Mouse (Mus musculus) C2C12 (cell line): ENCODE results near the gene Zfp429.
"Not testable (repeated sequence)": the region's sequence is repeated elsewhere in the genome, so short reads cannot be mapped to it uniquely, and the experiment has no call there.

ENCODE experiments used
- CTCF ChIP-seq: IDR thresholded peaks from one replicate; pipeline ENCODE4 v1.5.1; 2011; ENCODE audit not compliant: control insufficient read depth, insufficient read depth, insufficient read length
- USF1 ChIP-seq: IDR thresholded peaks from one replicate; pipeline ENCODE4 v1.6.1; 2011; ENCODE audit warnings: low read depth, mild to moderate bottlenecking, control low read depth, moderate library complexity

DNA sequence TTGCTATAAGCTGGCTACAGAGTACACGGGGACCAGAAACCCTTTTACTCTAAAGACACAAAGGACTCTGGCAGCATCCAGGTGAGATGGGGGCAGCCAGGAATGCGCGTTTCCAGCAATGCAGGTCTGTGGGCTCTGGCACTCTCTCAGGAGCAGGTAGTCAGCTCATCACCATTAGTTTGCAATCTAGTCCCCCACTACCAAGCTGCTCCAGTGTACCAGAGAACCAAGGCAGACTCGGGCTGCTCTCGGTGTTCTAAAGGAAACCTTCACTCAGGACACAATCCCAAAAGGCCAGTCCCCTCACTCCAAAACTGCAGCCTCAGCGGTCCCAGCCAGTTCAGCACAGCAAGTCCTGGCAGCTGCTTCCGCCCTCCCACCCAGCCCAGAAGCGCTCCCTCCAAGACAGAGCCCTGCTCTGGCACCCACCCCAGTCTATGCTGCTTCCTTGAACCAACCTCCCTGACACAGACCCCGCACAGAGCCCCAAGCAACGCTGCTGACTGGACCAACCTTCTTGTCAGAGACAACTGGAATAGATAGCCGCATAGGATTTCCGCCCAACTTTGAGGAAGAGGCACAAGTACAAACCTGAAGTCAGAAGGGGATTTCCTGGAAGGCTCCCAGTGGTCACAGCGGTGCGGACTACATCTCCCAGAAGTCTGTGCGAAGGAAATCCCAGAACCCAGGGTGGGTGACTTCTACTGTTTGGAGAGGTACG, at the start of gene Zfp429:
- not testable (repeated sequence) for TF ChIP-seq CTCF, USF1
